Mouse (Mus musculus) midbrain, postnatal 0 days (tissue): ENCODE measurements around the gene Gpn3. TPM values are rescaled to one million over a fixed set of nuclear protein-coding genes. Genes with fewer than 3 reads are reported as not detected.
A peak's percentile ranks its signal among the peaks of the same experiment; 100 is the strongest.

Experiments
- ATAC-seq: fragments of 200-750 bp; cut with Nextera tagmentation; 2 replicates; pipeline ENCODE4 v1.8.0; 2017; ENCODE audit warnings: moderate number of reproducible peaks, mild to moderate bottlenecking, moderate TSS enrichment, moderate library complexity; ENCODE audit not compliant: low FRiP score
- DNase-seq: peaks from one replicate; pipeline ENCODE4 v3.0.0-alpha.2; 2015; ENCODE audit warnings: low spot score
- H3K27ac ChIP-seq: fragments of 300-500 bp; sonication (generic); 2 replicates; pipeline ENCODE4 v1.5.1; 2014; ENCODE audit warnings: low read depth, mild to moderate bottlenecking, low read length, mixed read lengths
- H3K27me3 ChIP-seq: fragments of 300-500 bp; sonication (generic); 2 replicates; pipeline ENCODE4 v1.6.1; 2014; ENCODE audit warnings: low read length, control low read depth, mixed read lengths; ENCODE audit not compliant: insufficient read depth
- H3K36me3 ChIP-seq: fragments of 300-500 bp; sonication (generic); 2 replicates; pipeline ENCODE4 v1.6.1; 2014; ENCODE audit warnings: low read length, control low read depth, mixed read lengths; ENCODE audit not compliant: insufficient read depth
- H3K4me1 ChIP-seq: fragments of 300-500 bp; sonication (generic); 2 replicates; pipeline ENCODE4 v1.6.1; 2014; ENCODE audit warnings: mild to moderate bottlenecking, control low read depth, antibody characterized with exemption, low read length, mixed read lengths; ENCODE audit not compliant: insufficient read depth
- H3K4me2 ChIP-seq: fragments of 300-500 bp; sonication (generic); 2 replicates; pipeline ENCODE4 v1.6.1; 2014; ENCODE audit warnings: low read depth, mild to moderate bottlenecking, low read length, mixed read lengths; ENCODE audit not compliant: poor library complexity, severe bottlenecking
- H3K4me3 ChIP-seq: fragments of 300-500 bp; sonication (generic); 2 replicates; pipeline ENCODE4 v1.5.1; 2014; ENCODE audit warnings: low read depth, mild to moderate bottlenecking, low read length, moderate library complexity
- H3K9ac ChIP-seq: fragments of 300-500 bp; sonication (generic); replicated peaks from 2 replicates; pipeline ENCODE4 v1.6.1; 2014; ENCODE audit warnings: mild to moderate bottlenecking, low read length, moderate library complexity, mixed read lengths; ENCODE audit not compliant: poor library complexity, severe bottlenecking
- H3K9me3 ChIP-seq: fragments of 300-500 bp; sonication (generic); 2 replicates; pipeline ENCODE4 v1.6.1; 2016; ENCODE audit warnings: low read length, control low read depth
- CTCF ChIP-seq: IDR thresholded peaks from 2 replicates; pipeline ENCODE4 v1.5.1; 2016; ENCODE audit warnings: antibody characterized with exemption, mild to moderate bottlenecking
- WGBS: fragments of 180-500 bp; shearing (Covaris S2); extraction: QIAGEN DNeasy Blood & Tissue Kit; methylation state at CpG from one replicate; pipeline ENCODE4 v1.1.7; 2014; 5-methylcytosine and 5-hydroxymethylcytosine counted together
- polyA plus RNA-seq: library from polyadenylated mRNA; unstranded; fragments of >200 nt; fragmentation: Nextera tagmentation; extraction: Ambion mirVana; gene quantifications from 2 replicates; pipeline ENCODE4 v1.2.1, GENCODE M21; 2015
- total RNA-seq: library from RNA; depleted of rRNA; stranded (reverse); fragments of >200 nt; gene quantifications from 2 replicates; pipeline ENCODE4 v1.2.3, GENCODE M21; 2014

Gpn3 gene
- total and polyA plus RNA-seq, 2 experiments from 2014 or later: 20.8 to 41.8 TPM

DNA sequence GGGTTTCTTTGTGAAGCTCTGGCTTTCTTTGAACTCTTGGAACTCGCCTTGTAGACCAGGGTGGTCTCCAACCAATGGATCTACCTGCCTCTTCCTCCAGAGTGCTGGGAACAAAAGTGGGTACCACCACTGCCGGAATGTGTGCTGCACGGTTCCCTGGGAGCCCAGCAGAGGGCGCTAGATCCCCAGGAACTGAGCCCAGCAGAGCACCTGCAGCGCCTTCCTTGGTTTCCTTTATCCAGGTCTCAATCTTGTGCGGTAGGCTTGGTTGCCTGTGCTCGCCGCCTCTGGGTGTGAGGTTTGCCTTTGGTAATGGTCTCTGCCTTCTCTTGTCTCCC lies 29.6 kb downstream of the Gpn3 start:
- H3K36me3 ChIP-seq: peaks cover 59% of the 10 kb centered on the region

GRCm38 (mm10) chr5:122402160-122402559 lies 30.5 kb downstream of the Gpn3 start:
- ATAC-seq (no peak), DNase-seq (peak; percentile 24)
- H3K9ac ChIP-seq: no peak overlapping the region
- H3K27me3 ChIP-seq: no peaks in the 10 kb centered on the region
- WGBS: 87% methylated on average over 13 of the region's 13 CpGs
- no peaks in the 10 kb centered on the region for H3K4me1 ChIP-seq
- H3K4me3 ChIP-seq: no peak overlapping the region
- H3K4me2 ChIP-seq: no peak overlapping the region
- TF ChIP-seq CTCF: no peak
- H3K36me3 ChIP-seq: peaks cover 63% of the 10 kb centered on the region
- no peaks in the 10 kb centered on the region for H3K9me3 ChIP-seq
- no peak overlapping the region for H3K27ac ChIP-seq

More for the DNA sequence above, 29.6 kb downstream of the Gpn3 start:
- Histone ChIP-seq H3K27ac (no peak overlapping the region), H3K4me3 (no peak overlapping the region), H3K9ac (no peak overlapping the region), H3K27me3 (no peaks in the 10 kb centered on the region), H3K4me2 (no peak overlapping the region), H3K9me3 (no peaks in the 10 kb centered on the region), H3K4me1 (no peaks in the 10 kb centered on the region)
- WGBS: 11% methylated on average over 8 of the region's 8 CpGs
- peak; percentile 71 for DNase-seq
- peak; percentile 89 for TF ChIP-seq CTCF
- ATAC-seq: no peak

- TF ChIP-seq CTCF: no peak
- peaks cover 57% of the 10 kb centered on the region for H3K36me3 ChIP-seq
- H3K9me3 ChIP-seq: no peaks in the 10 kb centered on the region
- no peak overlapping the region for H3K4me3 ChIP-seq
- no peak for ATAC-seq
- peak; percentile 80 for DNase-seq
- H3K27ac ChIP-seq: no peak overlapping the region
- H3K4me2 ChIP-seq: no peak overlapping the region
- WGBS: 88% methylated on average over 5 of the region's 5 CpGs
- no peaks in the 10 kb centered on the region for H3K27me3 ChIP-seq
- no peak overlapping the region for H3K9ac ChIP-seq
- H3K4me1 ChIP-seq: no peaks in the 10 kb centered on the region
These were observed 31.1 kb downstream of the Gpn3 start for GRCm38 (mm10) chr5:122402772-122403171.

DNA sequence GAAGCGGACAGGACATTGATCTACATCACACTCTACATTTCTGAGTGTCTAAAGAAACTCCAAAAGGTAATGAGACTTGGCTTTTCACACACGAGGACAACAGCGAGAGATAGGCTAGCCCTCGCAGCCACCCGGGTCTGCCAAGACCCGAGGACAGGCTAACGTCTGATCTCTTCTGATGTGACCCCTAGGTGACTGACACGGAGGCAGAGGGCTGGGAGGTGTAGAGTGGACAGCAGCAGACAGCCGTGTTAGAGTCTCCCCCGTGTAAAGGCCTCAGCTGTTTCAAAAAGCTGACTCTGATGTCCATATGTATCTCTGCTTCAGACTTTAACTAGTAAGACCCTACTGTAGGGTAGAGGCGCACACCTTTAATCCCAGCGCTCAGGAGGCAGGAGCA lies 31.7 kb downstream of the Gpn3 start:
- WGBS: 95% methylated on average over 12 of the region's 12 CpGs
- no peak for TF ChIP-seq CTCF
- no peak for DNase-seq
- no peaks in the 10 kb centered on the region for H3K4me1 ChIP-seq
- H3K4me3 ChIP-seq: no peak overlapping the region
- no peaks in the 10 kb centered on the region for H3K9me3 ChIP-seq
- no peaks in the 10 kb centered on the region for H3K27me3 ChIP-seq
- H3K9ac ChIP-seq: no peak overlapping the region
- H3K36me3 ChIP-seq: peaks cover 57% of the 10 kb centered on the region
- H3K27ac ChIP-seq: no peak overlapping the region
- no peak overlapping the region for H3K4me2 ChIP-seq
- no peak for ATAC-seq

- Histone ChIP-seq H3K36me3 (peaks cover 54% of the 10 kb centered on the region), H3K4me1 (no peaks in the 10 kb centered on the region), H3K27me3 (no peaks in the 10 kb centered on the region), H3K4me3 (no peak overlapping the region), H3K9ac (no peak overlapping the region), H3K4me2 (no peak overlapping the region), H3K9me3 (no peaks in the 10 kb centered on the region), H3K27ac (no peak overlapping the region)
- no peak for TF ChIP-seq CTCF
- 96% methylated on average over 10 of the region's 10 CpGs for WGBS
- DNase-seq (no peak), ATAC-seq (no peak)
These were observed 33.9 kb downstream of the Gpn3 start for GRCm38 (mm10) chr5:122405537-122405936.

GRCm38 (mm10) chr5:122409692-122410645 lies 38.3 kb downstream of the Gpn3 start:
- no peaks in the 10 kb centered on the region for H3K9me3 ChIP-seq
- no peak overlapping the region for H3K9ac ChIP-seq
- peaks cover 23% of the 10 kb centered on the region for H3K36me3 ChIP-seq
- H3K27me3 ChIP-seq: no peaks in the 10 kb centered on the region
- H3K4me3 ChIP-seq: no peak overlapping the region
- H3K4me2 ChIP-seq: no peak overlapping the region
- 86% methylated on average over 19 of the region's 19 CpGs for WGBS
- no peaks in the 10 kb centered on the region for H3K4me1 ChIP-seq
- no peak overlapping the region for H3K27ac ChIP-seq
- no peak for DNase-seq
- peak; percentile 42 for TF ChIP-seq CTCF
- no peak for ATAC-seq
